Comparison of ENCODE assay signal across 8 mouse cellular contexts in the genomic region with DNA sequence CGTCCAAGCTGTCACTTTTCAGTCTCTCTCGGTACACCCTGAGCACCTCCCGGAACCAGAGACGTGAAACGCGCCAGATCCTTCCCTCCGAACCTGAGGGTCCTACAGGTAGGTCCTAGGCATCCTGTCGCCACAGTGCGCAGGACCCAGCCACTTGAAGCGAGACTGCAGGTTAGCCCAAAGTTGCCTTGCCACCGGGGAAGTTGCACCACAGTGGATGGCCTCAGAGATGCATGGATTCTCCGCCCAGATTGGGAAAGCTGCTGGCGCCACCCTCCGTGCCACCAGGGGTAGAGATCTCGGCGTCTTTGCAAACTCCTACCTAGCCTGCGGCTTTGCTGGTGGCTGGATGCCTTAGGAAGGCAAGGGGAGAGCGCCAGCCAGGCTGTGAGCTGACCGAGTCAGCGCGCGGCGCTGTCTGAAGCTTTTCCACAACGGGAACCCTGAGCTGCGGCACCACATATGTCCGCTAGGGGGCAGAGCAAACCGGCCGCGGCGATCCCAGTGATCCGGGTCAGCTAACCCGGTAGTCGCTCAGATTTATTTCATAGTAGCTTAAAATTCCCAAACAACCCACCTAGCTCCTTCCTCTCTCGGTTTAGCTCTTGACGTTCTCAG. TPM values are rescaled to one million over a fixed set of nuclear protein-coding genes. Genes with fewer than 3 reads are reported as not detected.
A peak's percentile ranks its signal among the peaks of the same experiment; 100 is the strongest.
DNase-seq lines count a peak whose midpoint lies in the region; ATAC-seq and TF ChIP-seq lines count a peak whose summit lies in the region.

No protein-coding gene starts in this region.

- peak overlapping the region; percentile 68 for H3K4me2 ChIP-seq in forebrain, embryonic 11.5 days (ENCODE audit: low read depth, low read length, severe bottlenecking)
- H3K4me2 ChIP-seq in heart, embryonic 15.5 days: peak overlapping the region; percentile 85
- H3K4me2 ChIP-seq in liver, embryonic 11.5 days: peak overlapping the region; percentile 58
- H3K4me2 ChIP-seq in myocyte (ENCODE audit: low read depth): peak overlapping the region; percentile 68
- peak overlapping the region; percentile 83 for H3K4me2 ChIP-seq in stomach, embryonic 16.5 days (ENCODE audit: low read depth, low read length)

- peak overlapping the region; percentile 20 for H3K4me3 ChIP-seq in brown adipose tissue, adult 24 weeks (ENCODE audit: insufficient read depth, low read depth, low read length)
- peak overlapping the region; percentile 31 for H3K4me3 ChIP-seq in forebrain, embryonic 11.5 days (ENCODE audit: low read depth, low read length)
- peak overlapping the region; percentile 48 for H3K4me3 ChIP-seq in heart, embryonic 15.5 days
- H3K4me3 ChIP-seq in liver, embryonic 11.5 days (ENCODE audit: low read depth, low read length): peak overlapping the region; percentile 33
- H3K4me3 ChIP-seq in myocyte: no peak overlapping the region
- H3K4me3 ChIP-seq in stomach, embryonic 16.5 days (replicated peaks; ENCODE audit: low read length): peak overlapping the region; percentile 48

- peak overlapping the region; percentile 37 for H3K9ac ChIP-seq in forebrain, embryonic 11.5 days (ENCODE audit: low read length)
- peak overlapping the region; percentile 49 for H3K9ac ChIP-seq in heart, embryonic 15.5 days
- no peak overlapping the region for H3K9ac ChIP-seq in liver, embryonic 11.5 days (ENCODE audit: low read depth, low read length)
- peak overlapping the region; percentile 63 for H3K9ac ChIP-seq in stomach, embryonic 16.5 days (ENCODE audit: low read length)

- no peaks in the 10 kb centered on the region for H3K79me2 ChIP-seq in myocyte (ENCODE audit: control insufficient read depth, insufficient read depth)

- H3K4me1 ChIP-seq in brown adipose tissue, adult 24 weeks (ENCODE audit: control insufficient read depth, insufficient read depth, insufficient read length, low read length): peaks cover 7% of the 10 kb centered on the region; the same call in 1 of the 2 replicates
- H3K4me1 ChIP-seq in forebrain, embryonic 11.5 days (replicated peaks; ENCODE audit: control insufficient read depth, insufficient read depth, low read length): peaks cover 12% of the 10 kb centered on the region
- H3K4me1 ChIP-seq in heart, embryonic 15.5 days (replicated peaks): peaks cover 22% of the 10 kb centered on the region
- peaks cover 6% of the 10 kb centered on the region; the same call in 1 of the 2 replicates for H3K4me1 ChIP-seq in liver, embryonic 11.5 days (replicated peaks; ENCODE audit: control insufficient read depth, insufficient read depth, low read length)
- H3K4me1 ChIP-seq in stomach, embryonic 16.5 days (ENCODE audit: control insufficient read depth, insufficient read depth, low read length): peaks cover 21% of the 10 kb centered on the region

- peak; percentile 59 to 60 for DNase-seq in B cell, adult 2 months
- DNase-seq in forebrain, embryonic 11.5 days (ENCODE audit: low spot score): peak; percentile 93
- DNase-seq in kidney, postnatal 10 days: peak; percentile 91
- peak; percentile 69 for DNase-seq in liver, embryonic 11.5 days (ENCODE audit: low spot score)

- peaks cover 34% of the 10 kb centered on the region for H3K27me3 ChIP-seq in forebrain, embryonic 11.5 days (ENCODE audit: control insufficient read depth, insufficient read depth, low read length)
- H3K27me3 ChIP-seq in heart, embryonic 15.5 days: peaks cover 68% of the 10 kb centered on the region
- peaks cover 47% of the 10 kb centered on the region for H3K27me3 ChIP-seq in liver, embryonic 11.5 days (replicated peaks; ENCODE audit: control insufficient read depth, insufficient read depth, low read length)
- H3K27me3 ChIP-seq in myocyte (ENCODE audit: control insufficient read depth, insufficient read depth, insufficient read length): peaks cover 22% of the 10 kb centered on the region
- peaks cover 38% of the 10 kb centered on the region for H3K27me3 ChIP-seq in stomach, embryonic 16.5 days (ENCODE audit: control insufficient read depth, insufficient read depth, low read length)

- H3ac ChIP-seq in myocyte (ENCODE audit: control insufficient read depth, insufficient read length): no peak overlapping the region

- no peak overlapping the region for H3K27ac ChIP-seq in brown adipose tissue, adult 24 weeks (replicated peaks; ENCODE audit: low read depth, low read length)
- H3K27ac ChIP-seq in forebrain, embryonic 11.5 days (ENCODE audit: low read depth, low read length): no peak overlapping the region
- H3K27ac ChIP-seq in heart, embryonic 15.5 days: no peak overlapping the region
- no peak overlapping the region for H3K27ac ChIP-seq in liver, embryonic 11.5 days (ENCODE audit: low read depth, low read length)
- H3K27ac ChIP-seq in stomach, embryonic 16.5 days (ENCODE audit: low read length): no peak overlapping the region

- WGBS in forebrain, embryonic 11.5 days: 2% methylated on average over 35 of the region's 35 CpGs
- 3% methylated on average over 35 of the region's 35 CpGs for WGBS in heart, embryonic 15.5 days
- 2% methylated on average over 35 of the region's 35 CpGs for WGBS in liver, embryonic 11.5 days
- WGBS in stomach, embryonic 16.5 days: under 1% methylated on average over 35 of the region's 35 CpGs

- no peak for TF ChIP-seq POLR2A in myocyte (IDR thresholded peaks at IDR 0.05; ENCODE audit: insufficient read length, low read depth)

- ATAC-seq in forebrain, embryonic 11.5 days (replicated peaks; ENCODE audit: low FRiP score): peak; percentile 68
- ATAC-seq in heart, embryonic 15.5 days (replicated peaks; ENCODE audit: insufficient number of reproducible peaks, insufficient read depth, low FRiP score, low read depth): peak; percentile 41; the same call in 1 of the 2 replicates
- ATAC-seq in liver, embryonic 11.5 days (replicated peaks; ENCODE audit: low FRiP score): no peak; the same call in 1 of the 2 replicates
- peak; percentile 42; the same call in 1 of the 2 replicates for ATAC-seq in stomach, embryonic 16.5 days (ENCODE audit: insufficient read depth, low FRiP score)

- H3K9me3 ChIP-seq in forebrain, embryonic 11.5 days (ENCODE audit: control insufficient read depth, low read length): no peaks in the 10 kb centered on the region
- no peaks in the 10 kb centered on the region for H3K9me3 ChIP-seq in heart, embryonic 15.5 days (replicated peaks)
- no peaks in the 10 kb centered on the region for H3K9me3 ChIP-seq in liver, embryonic 11.5 days (ENCODE audit: control insufficient read depth, low read length)
- H3K9me3 ChIP-seq in stomach, embryonic 16.5 days (replicated peaks; ENCODE audit: control insufficient read depth, low read length): no peaks in the 10 kb centered on the region

- no peaks in the 10 kb centered on the region for H3K36me3 ChIP-seq in forebrain, embryonic 11.5 days (ENCODE audit: control insufficient read depth, insufficient read depth, low read length)
- no peaks in the 10 kb centered on the region for H3K36me3 ChIP-seq in heart, embryonic 15.5 days
- H3K36me3 ChIP-seq in liver, embryonic 11.5 days (ENCODE audit: control insufficient read depth, insufficient read depth, low read length): no peaks in the 10 kb centered on the region
- no peaks in the 10 kb centered on the region for H3K36me3 ChIP-seq in myocyte (ENCODE audit: control insufficient read depth, insufficient read depth)
- no peaks in the 10 kb centered on the region for H3K36me3 ChIP-seq in stomach, embryonic 16.5 days (ENCODE audit: control insufficient read depth, insufficient read depth, low read length)

TF ChIP-seq in myocyte, 11 proteins besides CTCF, POLR2A, EP300 and RAD21:
- TF ChIP-seq MYOD1 (IDR thresholded peaks at IDR 0.05; ENCODE audit: control insufficient read depth in 1 of 3, insufficient read length in 2 of 3, low read depth in 2 of 3): no peak
- TF ChIP-seq CEBPB (IDR thresholded peaks at IDR 0.05; ENCODE audit: insufficient read depth, poor library complexity, severe bottlenecking): no peak
- TF ChIP-seq USF1 (IDR thresholded peaks at IDR 0.05; ENCODE audit: low read depth): no peak
- TF ChIP-seq POLR2AphosphoS2 (IDR thresholded peaks at IDR 0.05; ENCODE audit: insufficient read length, low read depth): no peak
- TF ChIP-seq TCF3 (IDR thresholded peaks at IDR 0.05; ENCODE audit: insufficient read length, low read depth): no peak
- no peak for TF ChIP-seq SRF (IDR thresholded peaks at IDR 0.05; ENCODE audit: control insufficient read depth, insufficient read length, low read depth)
- no peak for TF ChIP-seq MAX (IDR thresholded peaks at IDR 0.05; ENCODE audit: low read depth)

RNA-seq across cellular contexts. Expression of a gene that starts 1.0 kb away (rescaled TPM):
- polyA plus RNA-seq in brown adipose tissue, adult 24 weeks (2012; ENCODE audit: insufficient read depth, insufficient read length, missing spikeins): 0.71 and 0.79 TPM in 2 replicates
- polyA plus RNA-seq in forebrain, embryonic 11.5 days (2014; fragmentation: Nextera tagmentation; extraction: Ambion mirVana): 0.12 and 0.13 TPM in 2 replicates
- polyA plus RNA-seq in heart, embryonic 15.5 days (2015; fragmentation: Nextera tagmentation; extraction: Ambion mirVana): 0.21 and 0.30 TPM in 2 replicates
- polyA plus RNA-seq in liver, embryonic 11.5 days (2014; fragmentation: Nextera tagmentation; extraction: Ambion mirVana): 0.04 TPM in 1 of 2 replicates, not detected in the other
- polyA plus RNA-seq in myocyte (2012; fragmentation: generic; extraction: Trizol): 0.06 TPM
- polyA plus RNA-seq in stomach, embryonic 16.5 days (2015; fragmentation: Nextera tagmentation; extraction: Ambion mirVana): 0.32 and 0.35 TPM in 2 replicates

RNA-seq across cellular contexts. Expression of a gene that starts 31.4 kb away (rescaled TPM):
- polyA plus RNA-seq in brown adipose tissue, adult 24 weeks (2012; ENCODE audit: insufficient read depth, insufficient read length, missing spikeins): 1.6 TPM in 1 of 2 replicates, not detected in the other
- polyA plus RNA-seq in forebrain, embryonic 11.5 days (2014; fragmentation: Nextera tagmentation; extraction: Ambion mirVana): 0.24 TPM in 1 of 2 replicates, not detected in the other
- 102 and 110 TPM in 2 replicates for polyA plus RNA-seq in heart, embryonic 15.5 days (2015; fragmentation: Nextera tagmentation; extraction: Ambion mirVana)
- polyA plus RNA-seq in liver, embryonic 11.5 days (2014; fragmentation: Nextera tagmentation; extraction: Ambion mirVana): 0.52 TPM in 1 of 2 replicates, not detected in the other
- 304 TPM for polyA plus RNA-seq in myocyte (2012; fragmentation: generic; extraction: Trizol)
- polyA plus RNA-seq in stomach, embryonic 16.5 days (2015; fragmentation: Nextera tagmentation; extraction: Ambion mirVana): 2.0 and 14.6 TPM in 2 replicates
